ENCODE assay signal across 26 mouse cellular contexts in genomic region chr1:73634871-73635270, GRCm38 (mm10).
A peak's percentile ranks its signal among the peaks of the same experiment; 100 is the strongest.
DNase-seq lines count a peak whose midpoint lies in the region; ATAC-seq and TF ChIP-seq lines count a peak whose summit lies in the region.
"Had no signal": no experiment of that assay in that cellular context is flagged by ENCODE, and none has a peak within 500 bp of the region (broad histone marks: within the 10 kb centered on the region; RNA-seq: fewer than 3 reads in every experiment).

No protein-coding gene starts in this region.

- H3K27ac ChIP-seq in lung, postnatal 0 days (ENCODE audit: low read length), result no peak overlapping the region
- H3K27ac ChIP-seq: embryonic facial prominence, embryonic 10.5 days; embryonic facial prominence, embryonic 15.5 days; forebrain, embryonic 13.5 days; intestine, embryonic 15.5 days; layer of hippocampus, adult 2 months; left cerebral cortex, adult 2 months; liver, embryonic 14.5 days; midbrain, embryonic 13.5 days had no signal

- no peaks in the 10 kb centered on the region for H3K27me3 ChIP-seq in lung, postnatal 0 days (replicated peaks; ENCODE audit: insufficient read depth, low read length)
- H3K27me3 ChIP-seq: embryonic facial prominence, embryonic 15.5 days; forebrain, embryonic 13.5 days; megakaryocyte, embryonic 14.5 days; midbrain, embryonic 13.5 days; Patski had no signal

- TF ChIP-seq EP300 in lung, postnatal 0 days (IDR thresholded peaks at IDR 0.05), result no peak

- no peak overlapping the region for H3K9ac ChIP-seq in lung, postnatal 0 days (replicated peaks; ENCODE audit: low read depth)
- H3K9ac ChIP-seq: embryonic facial prominence, embryonic 15.5 days; forebrain, embryonic 13.5 days; intestine, embryonic 15.5 days; liver, embryonic 14.5 days; lung, embryonic 14.5 days; midbrain, embryonic 13.5 days had no signal

- no peak overlapping the region for H3K4me3 ChIP-seq in lung, postnatal 0 days (ENCODE audit: low read depth, low read length)
- H3K4me3 ChIP-seq: embryonic facial prominence, embryonic 10.5 days; embryonic facial prominence, embryonic 15.5 days; forebrain, embryonic 13.5 days; hindbrain, embryonic 10.5 days; intestine, embryonic 15.5 days; layer of hippocampus, adult 2 months; left cerebral cortex, adult 2 months; megakaryocyte, embryonic 14.5 days; midbrain, embryonic 13.5 days had no signal

- peak; percentile 11 for DNase-seq in adrenal gland, postnatal 10 days
- DNase-seq in adrenal gland, adult 8-10 months, result no peak
- peak; percentile 57 to 58 for DNase-seq in cerebellum, postnatal 10 days
- no peak for DNase-seq in cerebellum, adult 11-12 months
- peak; percentile 33 for DNase-seq in lung, postnatal 0 days (ENCODE audit: low spot score)
- DNase-seq in lung, adult 18-20 months, result no peak
- DNase-seq: gastrocnemius, postnatal 10 days; kidney, adult 2 months; kidney, postnatal 36 days; lung, embryonic 14.5 days; lung, postnatal 4 days; thymus, adult 2 months; thymus, postnatal 36 days had no signal

- H3K36me3 ChIP-seq in lung, postnatal 0 days (ENCODE audit: insufficient read depth, low read length), result no peaks in the 10 kb centered on the region
- H3K36me3 ChIP-seq: embryonic facial prominence, embryonic 10.5 days; embryonic facial prominence, embryonic 15.5 days; hindbrain, embryonic 10.5 days; intestine, embryonic 15.5 days; midbrain, embryonic 13.5 days had no signal

- no peak for TF ChIP-seq CTCF in lung, postnatal 0 days (IDR thresholded peaks at IDR 0.05)

- no peak for ATAC-seq in lung, postnatal 0 days
- no peak for ATAC-seq in erythroblast, adult 5-6 weeks (replicated peaks; ENCODE audit: low FRiP score, poor library complexity, severe bottlenecking)
- ATAC-seq: forebrain, embryonic 13.5 days; hindbrain, embryonic 16.5 days; intestine, embryonic 15.5 days; midbrain, embryonic 13.5 days; Patski had no signal

- no peak overlapping the region for H3K4me2 ChIP-seq in lung, postnatal 0 days (replicated peaks; ENCODE audit: low read depth, low read length)
- H3K4me2 ChIP-seq: embryonic facial prominence, embryonic 15.5 days; forebrain, embryonic 13.5 days; intestine, embryonic 15.5 days; lung, embryonic 14.5 days; midbrain, embryonic 13.5 days had no signal

- H3K4me1 ChIP-seq in lung, postnatal 0 days (ENCODE audit: insufficient read depth, low read depth, low read length), result no peaks in the 10 kb centered on the region
- H3K4me1 ChIP-seq: embryonic facial prominence, embryonic 10.5 days; embryonic facial prominence, embryonic 15.5 days; forebrain, embryonic 13.5 days; intestine, embryonic 15.5 days; megakaryocyte, embryonic 14.5 days had no signal

- 70% methylated on average over 4 of the region's 4 CpGs for WGBS in lung, postnatal 0 days

- H3K9me3 ChIP-seq in lung, postnatal 0 days (ENCODE audit: low read length), result no peaks in the 10 kb centered on the region
- H3K9me3 ChIP-seq: embryonic facial prominence, embryonic 10.5 days; embryonic facial prominence, embryonic 15.5 days; forebrain, embryonic 13.5 days; hindbrain, embryonic 10.5 days; intestine, embryonic 15.5 days; midbrain, embryonic 13.5 days had no signal

Comparison
In these comparisons a context has a peak if more than half of its experiments do, and no peak if none do; other contexts are left out.
1. DNase-seq: peak in adrenal gland, postnatal 10 days (single experiment), cerebellum, postnatal 10 days (2 of 2) and lung, postnatal 0 days (single experiment); none in adrenal gland, adult 8-10 months (single experiment), cerebellum, adult 11-12 months (single experiment) and lung, adult 18-20 months (0 of 2).